Mouse (Mus musculus) cerebellum, adult 11 months (tissue): Measurements from ENCODE around the gene Dnal4.

ENCODE experiments used
- DNase-seq: peaks from one replicate; pipeline ENCODE4 v3.0.0; 2022

Gene Dnal4

GRCm38 (mm10) chr15:79798591-79798990 lies 20.9 kb upstream of the Dnal4 start:
- no peak for DNase-seq

DNA sequence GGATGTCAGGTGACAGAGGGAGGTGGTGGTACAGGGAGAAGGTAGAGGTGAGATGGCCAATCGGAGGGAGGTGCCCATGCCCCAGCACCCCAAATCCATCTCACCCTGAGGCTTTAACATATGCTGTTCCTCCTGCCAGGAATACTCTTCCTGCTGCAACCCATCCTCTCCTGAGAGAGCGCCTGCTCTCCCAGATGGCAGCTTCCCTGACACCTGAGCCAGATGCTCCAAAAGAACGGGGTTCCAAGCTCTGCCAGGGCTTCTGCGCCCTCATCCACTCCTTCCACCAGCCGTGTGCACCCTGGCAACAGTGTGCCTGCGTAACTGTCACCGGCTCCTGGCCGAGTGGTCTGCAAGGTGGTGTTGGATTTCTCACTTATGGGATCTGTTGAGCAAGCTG lies 20.0 kb upstream of the Dnal4 start:
- DNase-seq = peak; percentile 37

DNA sequence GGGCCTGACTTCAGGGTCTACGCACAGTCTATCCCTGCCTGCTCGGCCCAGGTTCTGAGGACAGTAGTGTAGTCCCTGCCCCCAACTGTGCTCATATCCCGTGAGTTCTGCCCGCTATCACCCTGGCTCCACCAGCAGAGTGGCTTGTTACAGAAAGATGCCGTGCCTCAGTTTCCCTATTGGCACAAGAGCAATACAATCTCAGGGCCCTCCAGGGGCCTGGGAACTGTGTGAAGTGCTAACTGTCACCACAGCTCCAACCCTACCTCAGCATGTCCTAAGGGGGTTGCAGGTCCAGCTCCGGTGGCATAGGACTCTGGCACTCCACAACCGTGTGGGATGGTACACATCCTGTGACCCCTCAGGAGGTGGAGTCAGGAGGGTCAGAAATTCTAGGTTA lies 19.4 kb upstream of the Dnal4 start:
- no peak for DNase-seq

GRCm38 (mm10) chr15:79796256-79796655 lies 18.6 kb upstream of the Dnal4 start:
- DNase-seq = no peak

- DNase-seq = no peak
Measured at GRCm38 (mm10) chr15:79794173-79794572, 16.5 kb upstream of the Dnal4 start.

- no peak for DNase-seq
Measured at GRCm38 (mm10) chr15:79793076-79793475, 15.4 kb upstream of the Dnal4 start.

- peak; percentile 53 for DNase-seq
Measured at GRCm38 (mm10) chr15:79792455-79792854, 14.8 kb upstream of the Dnal4 start.

GRCm38 (mm10) chr15:79791502-79791901 lies 13.9 kb upstream of the Dnal4 start:
- no peak for DNase-seq

GRCm38 (mm10) chr15:79790905-79791304 lies 13.3 kb upstream of the Dnal4 start:
- DNase-seq = peak; percentile 53

DNA sequence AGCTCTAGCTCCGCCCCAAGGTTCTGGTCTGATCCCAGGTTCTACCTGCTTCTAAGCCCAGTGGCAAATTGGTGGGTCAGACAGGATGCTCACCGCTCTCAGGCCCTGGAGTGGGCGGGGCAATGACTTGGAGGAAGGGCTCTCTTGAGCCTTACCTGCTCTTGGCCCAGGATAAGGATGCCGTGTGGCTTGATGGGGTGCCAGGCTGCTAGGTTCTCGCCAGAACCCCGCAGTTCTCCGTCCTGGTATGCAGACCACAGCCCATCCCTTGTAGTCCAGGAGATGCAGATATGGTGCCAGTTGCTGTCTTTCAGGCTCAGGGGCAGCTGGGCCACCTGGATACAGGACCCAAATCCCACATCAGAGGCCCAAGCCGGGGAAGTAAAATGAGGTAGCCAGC lies 12.5 kb upstream of the Dnal4 start:
- peak; percentile 56 for DNase-seq

DNA sequence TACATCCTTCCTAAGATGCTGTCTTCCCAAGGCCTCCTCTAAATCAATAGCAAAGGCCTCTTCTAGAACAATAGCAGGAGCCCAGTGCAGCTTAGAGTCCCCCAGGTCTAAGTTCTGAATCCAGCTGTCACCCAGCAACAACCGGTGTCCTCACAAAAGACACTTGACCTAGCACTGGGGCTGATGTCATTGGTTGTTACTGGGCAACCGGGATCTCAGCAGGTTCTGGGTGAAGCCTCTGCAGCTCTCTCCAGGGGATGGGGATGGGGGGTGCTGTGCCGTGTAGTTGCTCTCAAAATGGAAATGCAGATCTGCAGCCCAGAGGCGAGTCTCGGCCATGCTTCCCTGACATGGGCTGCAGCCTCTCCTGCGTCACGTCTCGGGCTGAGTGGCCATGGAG lies 10.2 kb upstream of the Dnal4 start:
- DNase-seq = no peak

DNA sequence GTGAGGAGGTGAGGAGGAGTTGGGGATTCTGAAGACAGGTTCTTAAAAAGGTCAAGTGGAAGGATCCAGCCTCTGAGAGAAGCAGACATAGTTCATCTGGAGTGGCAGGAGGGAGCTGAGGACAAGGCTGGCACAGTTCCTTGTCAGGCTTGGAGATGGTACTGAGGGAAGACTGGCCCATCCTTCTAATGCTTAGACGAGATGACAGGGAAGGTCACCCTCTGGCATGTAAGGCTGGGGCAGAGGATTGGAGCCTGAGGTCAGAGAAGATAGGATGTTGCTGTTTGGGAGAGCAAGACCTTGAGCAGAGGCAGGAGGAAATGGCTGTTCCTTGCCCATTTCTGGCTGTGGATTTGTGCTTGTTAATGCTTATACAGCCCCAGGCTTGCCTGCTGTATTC lies 7.4 kb upstream of the Dnal4 start:
- DNase-seq = no peak

GRCm38 (mm10) chr15:79775662-79776061 lies 2.0 kb downstream of the Dnal4 start:
- no peak for DNase-seq

DNA sequence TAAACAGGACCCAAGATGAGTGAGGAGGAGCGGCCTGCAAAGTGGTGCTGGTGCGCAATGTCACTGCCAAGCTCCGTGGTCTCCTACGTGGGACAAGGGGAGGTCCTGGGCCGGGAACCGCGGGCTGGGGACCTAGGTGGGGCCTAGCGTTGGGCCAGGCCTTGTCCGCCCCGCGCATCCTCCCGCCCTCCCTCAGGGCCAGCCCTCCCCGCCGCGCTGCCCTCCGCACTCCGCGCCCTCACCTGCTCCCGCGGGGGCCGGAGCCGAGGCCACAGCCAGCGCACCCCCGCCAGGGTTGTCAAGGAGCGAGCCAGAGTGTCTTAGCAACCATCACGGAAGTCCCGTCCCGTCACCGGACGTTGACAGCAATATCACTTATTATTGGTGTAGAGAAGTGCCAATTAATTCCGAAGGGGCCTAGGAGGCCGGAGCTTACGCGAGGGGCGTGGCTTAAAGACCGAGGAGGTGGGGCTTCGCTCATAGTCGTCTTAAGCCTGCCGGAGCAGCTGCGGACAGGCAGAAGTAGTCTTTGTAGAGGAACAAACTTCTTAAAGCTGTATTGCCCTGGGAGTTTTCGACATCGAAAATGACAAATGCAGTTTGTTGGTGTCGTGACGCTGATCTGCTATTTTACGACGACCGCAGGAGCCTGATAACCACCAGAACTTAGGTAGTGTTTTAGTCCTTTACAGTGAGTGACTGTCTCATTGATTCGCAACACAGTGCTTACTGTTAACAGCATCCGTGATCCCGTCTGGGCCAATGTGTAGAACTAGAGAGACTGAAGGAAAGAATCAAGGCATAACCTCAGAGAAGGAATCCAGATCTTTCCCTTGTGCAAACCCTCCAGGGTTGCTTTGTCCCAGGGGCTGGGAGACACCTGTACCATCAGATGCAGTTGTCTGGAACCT lies 3.3 kb downstream of the Dnal4 start:
- DNase-seq = peak; percentile 95

DNA sequence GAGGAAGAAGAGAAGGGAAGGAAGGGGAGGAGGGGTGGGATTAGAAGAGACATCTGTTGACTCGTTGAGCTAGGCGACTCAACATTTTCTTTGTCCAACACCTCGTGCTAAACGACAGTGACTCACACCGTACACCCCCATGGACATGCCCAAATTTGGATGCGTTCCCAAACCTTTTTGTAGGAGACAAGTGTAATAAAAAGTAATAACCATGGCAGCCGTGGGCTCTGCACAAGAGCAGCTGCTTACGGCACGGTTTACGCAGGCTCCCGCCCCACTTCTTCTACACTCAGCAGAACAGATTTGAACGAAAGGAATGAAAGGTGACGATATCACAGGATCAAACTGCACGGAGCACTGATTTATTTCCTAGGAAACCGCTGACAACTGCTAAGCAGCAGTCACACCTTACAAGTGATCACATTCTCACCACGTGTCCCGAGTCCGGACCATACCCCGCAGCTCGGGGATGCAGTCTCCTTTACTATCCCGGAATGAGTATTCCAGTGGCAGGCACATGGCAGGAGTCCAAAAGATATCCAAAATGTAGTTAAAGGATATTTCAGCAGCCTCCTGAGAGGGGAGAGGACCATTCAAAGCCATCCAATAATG lies 6.9 kb downstream of the Dnal4 start:
- no peak for DNase-seq

DNA sequence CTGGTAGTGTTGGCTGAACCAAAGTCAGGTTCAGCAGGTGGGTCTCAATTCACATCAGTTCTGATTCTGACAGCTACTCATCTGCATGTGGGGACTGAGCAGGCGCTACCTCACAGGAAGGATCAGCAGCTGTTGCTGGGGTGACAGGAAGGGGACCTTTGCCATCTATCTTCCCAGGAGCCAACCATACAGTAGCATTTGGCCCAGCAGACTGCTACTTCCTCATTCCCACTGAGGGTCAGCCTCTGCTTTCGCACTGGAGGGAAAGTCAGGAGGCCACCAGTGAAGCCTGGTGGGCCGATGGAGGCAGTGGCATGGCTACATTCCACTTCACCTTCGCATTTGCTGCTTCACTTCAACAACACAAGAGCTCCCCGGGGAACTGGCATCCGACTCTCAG lies 9.3 kb downstream of the Dnal4 start:
- DNase-seq = no peak

GRCm38 (mm10) chr15:79767327-79767961 lies 10.2 kb downstream of the Dnal4 start:
- no peak for DNase-seq

DNA sequence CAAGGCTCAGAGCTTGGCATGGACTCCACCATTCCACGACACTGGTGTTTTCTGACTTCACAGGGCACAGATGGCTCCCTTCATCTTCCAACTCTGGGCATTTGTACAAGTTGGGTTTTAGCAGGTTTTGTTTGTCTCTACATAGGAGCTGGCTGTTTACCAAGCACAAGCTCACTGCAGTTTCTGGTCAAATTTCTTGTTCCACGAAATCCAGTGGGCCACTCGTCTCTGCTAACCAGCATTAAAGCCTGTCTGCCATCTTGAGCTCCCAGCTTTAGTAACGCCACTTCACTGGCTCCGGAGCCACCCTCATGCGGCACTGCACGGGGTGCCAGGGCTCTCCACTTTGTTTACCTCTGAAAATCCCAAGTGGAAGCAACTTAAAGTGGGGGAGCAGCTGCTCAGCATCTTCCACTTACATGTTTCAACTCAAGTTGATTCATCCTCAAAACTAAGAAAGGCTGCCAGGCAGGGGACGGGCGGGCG lies 11.0 kb downstream of the Dnal4 start:
- no peak for DNase-seq

GRCm38 (mm10) chr15:79766168-79766567 lies 11.5 kb downstream of the Dnal4 start:
- DNase-seq = no peak

DNA sequence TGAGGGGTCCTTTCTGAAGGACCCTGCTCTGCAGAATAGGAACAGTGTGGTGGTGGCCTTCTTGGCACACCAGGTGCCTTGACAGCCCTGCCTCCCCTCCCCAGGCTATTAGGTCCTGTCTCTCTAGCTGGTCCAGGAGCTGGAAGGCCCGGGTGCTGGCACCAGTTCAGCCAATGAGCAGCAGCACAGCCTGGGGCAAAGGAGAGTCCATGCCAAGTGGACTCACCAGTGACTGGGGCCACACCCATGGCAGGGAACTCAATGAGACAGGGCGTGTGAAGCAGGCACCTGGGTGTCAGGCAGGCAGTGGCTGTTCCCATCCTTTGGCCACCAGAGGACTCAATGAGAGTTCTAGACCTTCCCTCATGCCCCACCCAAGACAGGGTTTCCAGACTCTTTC lies 12.3 kb downstream of the Dnal4 start:
- peak; percentile 65 for DNase-seq

DNA sequence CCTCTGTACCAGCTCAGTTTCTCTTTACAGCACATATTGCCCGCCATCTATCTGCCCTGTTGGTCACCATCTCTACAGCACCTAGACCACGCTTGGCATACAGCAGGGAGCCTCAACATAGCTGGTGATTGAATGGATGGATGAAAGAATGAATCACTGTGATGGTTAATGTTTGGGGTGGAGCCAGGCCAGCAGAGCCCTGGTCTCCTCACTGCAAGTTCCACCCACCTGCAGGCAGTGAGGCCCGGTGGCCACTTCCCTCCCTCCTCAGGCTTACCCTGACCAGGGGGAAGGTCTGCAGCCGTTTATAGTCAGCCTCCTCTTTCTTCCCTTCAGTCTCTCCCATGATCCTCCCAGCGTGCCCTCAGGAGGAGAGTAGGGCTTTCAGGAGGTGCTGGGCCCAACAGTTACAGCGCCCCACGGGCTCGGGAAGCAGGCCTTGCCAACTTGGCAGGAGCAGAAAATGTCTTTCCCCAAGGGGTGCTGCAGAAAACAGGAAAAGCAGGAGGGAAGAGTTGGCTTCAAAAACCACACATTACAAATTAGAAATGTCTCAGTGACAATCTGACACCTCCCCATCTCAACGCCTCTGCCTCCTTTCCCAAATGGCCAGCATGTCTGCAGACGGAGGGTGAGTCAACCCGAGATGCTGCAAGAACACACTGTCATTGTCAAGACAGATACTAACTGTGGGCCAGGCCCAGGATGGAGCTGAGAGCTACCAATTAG lies 12.9 kb downstream of the Dnal4 start:
- DNase-seq = peak; percentile 53

DNA sequence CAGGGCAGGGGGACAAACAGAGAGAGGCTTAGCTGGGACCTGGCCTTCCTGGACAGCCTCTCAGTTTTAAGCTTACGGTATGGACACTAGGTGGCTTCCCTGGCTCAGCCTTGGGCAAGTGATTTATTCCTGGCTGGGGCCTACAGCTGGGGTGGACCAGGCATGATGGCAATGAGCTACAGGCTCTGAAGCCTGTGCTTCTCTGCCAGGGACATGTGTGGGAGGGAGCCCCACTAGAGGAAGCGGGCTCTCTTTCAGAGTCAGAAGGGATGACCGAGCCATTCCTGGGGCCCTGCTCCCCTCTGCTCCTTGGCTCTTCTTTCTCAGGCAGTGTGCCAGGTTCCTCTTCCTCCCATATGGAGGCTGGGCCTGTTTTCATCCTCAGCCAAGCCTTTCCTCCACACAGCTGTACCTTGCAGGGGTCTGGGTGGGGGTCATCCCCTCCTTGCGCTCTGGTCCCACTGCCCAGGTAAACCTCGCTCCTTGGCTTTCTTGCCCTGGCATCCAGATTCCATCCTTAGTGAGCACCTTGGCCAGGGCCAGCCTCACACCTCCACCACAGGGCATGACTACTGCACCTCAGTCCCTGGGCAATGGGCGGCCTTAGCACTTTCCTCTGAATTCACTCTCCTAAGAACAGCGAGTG lies 13.9 kb downstream of the Dnal4 start:
- peak; percentile 77 for DNase-seq

GRCm38 (mm10) chr15:79763001-79763400 lies 14.6 kb downstream of the Dnal4 start:
- DNase-seq = no peak
